Mouse (Mus musculus): ENCODE measurements around the gene Snx21.
A peak's percentile ranks its signal among the peaks of the same experiment; 100 is the strongest.
"Not testable (repeated sequence)": the region's sequence is repeated elsewhere in the genome, so short reads cannot be mapped to it uniquely, and the experiment has no call there.

Snx21 gene

DNA sequence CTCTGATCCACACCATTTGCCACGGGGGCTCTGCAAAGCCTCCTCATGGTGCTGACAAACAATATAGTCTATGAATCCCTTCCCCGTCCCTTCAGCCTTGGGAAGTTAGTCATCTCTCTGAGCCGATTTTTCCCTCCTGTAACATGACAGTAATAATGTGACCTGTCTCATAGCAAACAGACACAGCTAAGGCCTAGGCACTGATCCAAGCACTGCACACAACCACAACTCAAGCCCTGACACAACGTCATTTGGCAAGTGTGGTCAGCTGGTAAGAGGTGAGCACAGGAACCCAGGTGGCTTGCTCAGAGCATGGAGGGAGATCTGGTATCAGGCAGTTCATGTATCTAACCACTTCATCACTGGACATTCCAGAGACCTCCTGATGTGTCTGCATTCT is 10.2 kb downstream of the Snx21 start:
- no peak for DNase-seq

DNA sequence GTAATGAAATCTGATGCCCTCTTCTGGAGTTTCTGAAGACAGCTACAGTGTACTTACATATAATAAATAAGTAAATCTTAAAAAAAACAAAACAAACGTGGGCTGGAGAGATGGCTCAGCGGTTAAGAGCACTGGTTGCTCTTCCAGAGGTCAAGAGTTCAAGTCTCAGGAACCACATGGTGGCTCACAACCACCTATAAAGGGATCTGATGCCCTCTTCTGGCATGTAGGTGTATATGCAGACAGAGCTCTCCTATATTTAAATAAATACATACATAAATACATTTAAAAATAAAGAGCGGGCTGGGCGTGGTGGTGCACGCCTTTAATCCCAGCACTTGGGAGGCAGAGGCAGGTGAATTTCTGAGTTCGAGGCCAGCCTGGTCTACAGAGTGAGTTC is 12.9 kb downstream of the Snx21 start:
- DNase-seq: not testable (repeated sequence)

- no peak for DNase-seq
These were observed 14.8 kb downstream of the Snx21 start for GRCm38 (mm10) chr2:164800252-164801004.

DNA sequence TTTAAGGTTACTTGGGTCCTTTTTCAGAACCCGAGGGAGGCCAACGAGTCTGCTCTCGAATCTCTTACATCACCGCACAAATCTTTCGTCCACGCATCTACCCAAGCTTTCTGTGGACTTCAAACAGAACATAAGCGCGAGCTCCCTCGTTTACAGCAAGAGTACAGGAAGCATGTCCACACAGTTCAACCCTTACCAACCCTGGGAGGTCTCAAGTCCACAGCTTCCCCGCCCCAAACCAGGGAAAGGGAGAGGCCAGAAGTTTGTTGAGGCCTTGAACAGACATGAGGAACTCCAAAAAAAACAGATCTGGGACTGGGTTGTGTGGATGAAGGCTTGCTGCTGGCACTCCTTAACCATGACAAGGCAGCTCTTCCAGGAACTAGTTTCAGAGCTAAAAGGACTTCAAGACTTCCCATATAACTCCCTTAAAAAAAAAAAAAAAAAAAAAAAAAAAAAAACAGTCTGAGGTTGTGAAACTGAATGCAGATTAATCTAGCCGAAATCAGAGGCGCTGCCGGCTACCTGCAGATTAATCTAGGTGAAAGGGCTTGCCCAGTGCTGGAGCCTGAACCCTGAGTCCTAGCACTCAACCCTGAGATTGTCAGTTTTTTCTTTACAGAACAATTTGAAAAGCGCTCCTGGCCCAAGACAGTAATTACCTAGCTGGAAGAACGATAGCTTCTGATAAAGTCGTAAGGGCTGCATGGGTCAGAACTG is 17.7 kb downstream of the Snx21 start:
- DNase-seq: no peak

DNA sequence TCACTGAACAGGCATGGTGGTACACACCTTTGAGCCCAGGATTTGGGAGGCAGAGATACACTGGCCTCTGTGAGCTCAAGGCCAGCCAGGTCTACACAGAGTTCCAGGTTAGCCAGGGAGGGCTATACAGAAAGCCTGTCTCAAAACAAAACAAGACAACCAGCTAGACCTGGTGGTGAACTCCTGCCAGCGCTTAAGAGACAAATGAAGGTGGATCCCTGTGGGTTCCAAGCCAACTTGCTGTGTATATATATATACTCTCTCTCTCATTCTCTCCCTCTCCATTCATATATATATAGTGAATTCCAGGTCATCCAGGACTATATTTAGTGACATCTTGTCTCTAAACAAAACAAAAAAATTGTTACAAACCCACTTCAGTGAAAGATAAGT is 18.3 kb downstream of the Snx21 start:
- no peak for DNase-seq

DNA sequence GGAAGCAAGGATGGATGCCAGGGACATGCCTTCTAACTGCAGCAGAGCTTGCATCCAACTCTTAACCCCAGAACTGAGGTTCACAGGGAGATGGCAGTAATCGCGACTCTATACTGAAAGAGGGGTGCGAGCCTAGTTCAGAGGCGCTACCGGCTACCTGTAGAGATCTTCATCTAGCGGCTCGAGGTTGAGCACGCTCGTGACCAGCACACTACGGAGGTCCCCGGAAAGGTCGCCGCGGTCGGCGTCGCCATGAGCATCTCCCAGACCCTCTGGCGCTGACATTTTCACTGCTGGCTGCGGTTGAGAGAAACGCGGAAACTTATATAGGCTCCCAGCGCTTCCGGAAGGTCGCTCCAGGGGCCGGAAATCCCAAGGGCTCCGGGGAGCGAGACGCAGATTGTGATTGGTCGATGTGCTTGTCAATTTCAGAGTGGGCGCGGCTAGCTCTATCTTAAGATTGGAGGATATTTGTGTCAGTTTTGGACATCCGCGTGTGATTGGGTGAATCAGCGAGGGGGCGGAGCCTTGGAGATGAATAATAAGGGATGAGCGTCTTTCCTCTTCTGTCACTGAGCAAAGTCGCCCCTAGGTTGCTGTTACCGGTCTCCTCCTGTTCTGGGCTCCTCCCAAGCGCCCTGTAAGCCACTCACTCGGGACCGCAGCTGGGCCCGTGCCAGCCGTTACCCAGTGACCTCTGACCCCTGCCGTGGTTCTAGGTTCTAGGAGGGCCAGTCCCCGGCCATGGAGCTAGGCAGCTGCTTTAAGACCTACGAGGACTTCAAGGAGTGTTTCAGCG is 19.1 kb downstream of the Snx21 start, which contains the start of the genes Acot8 and Zswim3:
Gene Acot8 (minus strand): TSS at position 350 of the 799 bp plus-strand sequence.
Gene Zswim3 (plus strand): TSS at position 566 of the 799 bp plus-strand sequence.
- DNase-seq: peak; percentile 97 to 98

DNA sequence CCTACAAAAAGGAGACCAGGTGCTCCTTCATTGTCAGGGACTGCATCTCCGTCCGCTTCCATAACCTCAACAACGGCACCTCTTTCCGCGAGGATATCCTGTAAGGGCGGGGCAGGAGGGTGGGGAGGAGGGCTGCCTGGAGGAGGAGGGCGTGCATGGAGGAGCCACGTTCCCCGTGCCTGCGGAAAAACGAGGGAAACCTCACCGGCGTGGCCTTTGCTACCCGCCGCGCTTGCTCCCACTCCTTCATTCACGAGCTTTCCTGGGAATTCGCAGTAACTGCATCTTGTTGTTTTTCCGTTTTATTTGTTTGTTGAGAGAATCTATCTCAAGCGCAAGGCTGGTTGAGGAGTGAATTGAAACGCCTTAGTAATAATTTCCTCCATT is 19.7 kb downstream of the Snx21 start:
- peak in 1 of 2 experiments; percentile 53 for DNase-seq

DNA sequence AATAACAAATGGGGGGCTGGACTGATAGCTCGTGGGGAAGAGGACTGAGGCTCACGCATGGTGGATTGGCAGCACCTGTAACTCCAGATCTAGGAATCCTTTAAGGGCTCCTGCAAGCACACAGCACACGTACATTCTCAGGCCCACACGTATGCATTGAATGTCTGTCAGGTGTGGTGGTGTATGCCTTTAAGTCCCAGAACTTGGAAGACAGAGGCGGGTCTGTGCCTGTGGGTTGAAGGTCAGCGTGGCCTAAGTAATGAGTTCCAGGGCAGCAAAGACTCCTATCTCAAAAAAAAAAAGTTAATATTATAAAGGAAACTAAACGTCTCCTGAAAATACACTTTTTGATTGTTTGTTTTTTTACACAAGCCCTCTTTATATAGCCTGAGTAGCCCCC is 21.0 kb downstream of the Snx21 start:
- DNase-seq: no peak

- no peak for DNase-seq
These were observed 27.9 kb downstream of the Snx21 start for GRCm38 (mm10) chr2:164813557-164813956.

DNA sequence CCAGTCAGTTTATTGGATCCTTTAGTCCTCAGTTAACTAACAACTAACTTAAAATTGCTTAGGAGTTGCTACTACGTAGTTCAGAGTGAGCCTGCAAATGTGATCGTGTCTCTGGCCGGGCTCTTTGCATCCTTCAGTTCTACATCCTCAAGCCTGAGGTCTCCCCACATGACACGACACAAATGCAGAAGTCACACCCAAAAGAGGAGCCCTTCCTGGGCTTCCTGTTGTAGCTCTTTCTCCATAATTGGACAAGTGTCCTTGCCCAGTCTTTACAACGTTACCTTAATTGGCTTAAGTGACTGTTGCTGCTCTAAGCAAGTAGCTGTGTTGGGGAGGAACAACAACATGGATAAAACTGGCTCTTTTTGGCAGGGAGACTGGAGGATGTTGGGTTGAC is 29.7 kb downstream of the Snx21 start:
- no peak for DNase-seq

DNA sequence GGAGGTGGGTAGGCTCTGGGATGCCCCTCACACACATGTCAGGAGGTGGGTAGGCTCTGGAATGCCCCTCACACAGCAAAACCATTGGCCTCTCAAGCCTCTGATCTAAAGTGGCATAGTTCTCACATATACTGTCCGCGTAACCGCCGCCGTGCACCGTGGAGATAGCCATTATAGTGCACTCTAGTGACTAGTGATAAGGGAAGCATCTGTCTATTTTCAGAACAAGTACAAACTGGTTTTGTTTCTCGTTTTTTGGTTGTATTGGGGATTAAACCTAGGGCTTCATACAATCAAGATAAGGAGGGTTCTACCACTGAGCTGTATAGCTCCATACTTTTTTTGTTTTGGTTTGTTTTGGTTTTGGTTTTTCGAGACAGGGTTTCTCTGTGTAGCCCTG is 30.2 kb downstream of the Snx21 start:
- DNase-seq: no peak

DNA sequence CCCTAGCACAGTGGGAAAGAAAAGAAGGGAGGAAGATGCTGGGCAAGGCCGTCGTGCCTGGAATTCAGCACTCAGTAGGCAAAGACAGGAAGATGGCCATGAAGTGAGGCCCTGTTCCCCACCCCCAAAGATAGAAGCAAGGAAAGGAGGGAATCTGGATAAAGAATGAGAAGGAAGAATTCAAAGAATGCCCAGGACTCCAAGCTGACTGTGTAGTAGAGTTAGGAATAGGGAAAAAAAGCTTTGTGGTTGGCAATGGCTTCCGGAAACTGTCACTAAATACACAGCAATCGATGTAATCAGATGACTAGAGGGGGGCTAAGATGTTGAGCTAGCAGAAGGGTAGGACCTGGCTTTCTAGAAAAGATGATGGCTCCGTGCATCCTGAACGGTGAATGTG is 31.6 kb downstream of the Snx21 start:
- DNase-seq: no peak

DNA sequence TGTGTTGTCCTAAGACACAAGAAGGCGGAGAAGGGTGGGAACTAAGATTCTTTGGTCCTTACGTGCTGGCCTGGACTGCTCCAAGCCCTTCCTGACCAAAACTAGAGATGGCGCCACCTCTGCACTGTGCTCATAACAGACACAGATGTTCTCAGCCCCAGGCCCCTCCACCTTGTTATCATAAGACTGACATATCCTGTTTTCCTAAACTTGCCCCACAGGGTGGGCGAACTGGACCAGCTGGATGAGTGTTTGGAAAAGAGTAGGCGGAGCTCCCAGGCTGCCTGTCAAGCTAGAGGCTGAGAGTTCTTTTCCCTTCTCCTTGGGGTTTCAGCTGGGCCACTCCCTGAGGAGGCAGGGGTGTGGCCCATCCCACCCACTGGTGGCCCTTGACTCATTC is 32.1 kb downstream of the Snx21 start:
- no peak for DNase-seq

- peak in 1 of 2 experiments; percentile 34 for DNase-seq
These were observed 35.4 kb downstream of the Snx21 start for GRCm38 (mm10) chr2:164821060-164821459.

DNA sequence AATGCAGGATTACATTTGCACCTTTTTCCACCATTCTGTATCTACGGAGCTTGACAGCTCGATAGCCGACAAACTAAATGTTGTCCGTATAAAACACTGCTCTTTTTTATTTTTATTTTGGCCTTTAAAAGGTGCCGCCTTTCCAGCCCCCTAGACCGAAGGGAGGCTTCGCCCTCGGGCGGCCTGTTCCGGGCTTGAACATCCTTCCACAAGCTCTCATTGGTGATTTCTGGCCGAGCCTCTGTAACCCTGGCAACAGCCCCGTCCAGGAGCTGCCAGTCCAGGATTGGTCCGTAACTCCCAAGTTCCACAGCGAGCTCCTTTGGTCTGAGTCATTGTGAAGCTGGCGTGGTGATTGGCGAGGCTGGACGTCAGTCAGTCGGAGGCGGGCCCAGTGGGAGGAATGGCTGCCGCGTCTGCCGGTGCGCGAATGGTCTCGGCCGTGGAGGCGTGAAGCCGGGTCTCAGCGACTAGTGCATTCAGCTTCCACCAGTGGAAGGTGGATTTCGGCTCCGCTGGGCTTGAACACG is 37.1 kb downstream of the Snx21 start, which contains the start of gene Zswim1:
Gene Zswim1 (plus strand): TSS at position 51 of the 530 bp plus-strand sequence.
- DNase-seq: peak; percentile 100

GRCm38 (mm10) chr2:164823181-164823585 is 37.6 kb downstream of the Snx21 start:
- peak in 1 of 2 experiments; percentile 45 for DNase-seq

DNA sequence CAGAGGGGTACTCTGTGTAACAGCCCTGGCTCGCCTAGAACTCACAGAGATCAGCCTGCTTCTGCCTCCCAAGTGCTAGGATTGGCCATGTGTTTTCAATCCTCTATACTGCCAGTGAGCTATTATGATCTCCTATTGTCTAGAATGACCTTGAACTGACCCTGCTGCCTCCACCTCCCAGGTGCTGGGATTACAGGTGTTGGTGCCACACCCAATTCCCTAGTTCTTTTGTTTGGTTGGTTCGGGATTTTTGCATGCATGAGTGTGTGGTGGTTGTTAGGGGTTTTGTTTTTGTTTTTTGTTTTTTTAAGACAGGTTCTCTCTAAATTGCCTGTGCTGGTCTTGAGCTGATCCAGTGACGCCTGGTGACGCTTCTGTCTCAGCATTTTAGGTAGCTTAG is 38.3 kb downstream of the Snx21 start:
- no peak for DNase-seq

- no peak for DNase-seq
These were observed 39.9 kb downstream of the Snx21 start for GRCm38 (mm10) chr2:164825521-164825920.

GRCm38 (mm10) chr2:164827146-164827850 is 41.7 kb downstream of the Snx21 start:
- no peak for DNase-seq

- DNase-seq: no peak
These were observed 42.8 kb downstream of the Snx21 start, which contains the start of gene Spata25 for GRCm38 (mm10) chr2:164828437-164828836. Gene Spata25 (minus strand): TSS chr2:164828537.

DNA sequence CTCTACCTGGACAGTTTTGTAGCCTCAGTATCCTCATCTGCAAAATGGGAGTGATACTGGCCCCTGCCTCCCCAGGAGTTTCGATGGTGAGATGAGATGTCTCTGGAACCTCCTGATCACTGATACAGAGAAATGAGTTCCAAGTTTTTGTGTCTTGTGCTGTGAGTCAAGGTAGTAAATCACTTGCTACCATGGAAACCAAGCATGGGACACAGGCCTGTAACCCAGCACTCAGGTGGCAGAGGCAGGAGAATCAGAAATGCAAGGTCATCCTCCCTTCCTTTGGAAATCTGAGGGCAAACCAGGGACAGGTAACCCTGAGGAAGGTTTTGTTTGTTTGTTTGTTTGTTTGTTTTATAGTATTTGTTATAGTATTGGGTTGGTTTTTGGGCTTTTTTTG is 43.5 kb downstream of the Snx21 start:
- no peak for DNase-seq

DNA sequence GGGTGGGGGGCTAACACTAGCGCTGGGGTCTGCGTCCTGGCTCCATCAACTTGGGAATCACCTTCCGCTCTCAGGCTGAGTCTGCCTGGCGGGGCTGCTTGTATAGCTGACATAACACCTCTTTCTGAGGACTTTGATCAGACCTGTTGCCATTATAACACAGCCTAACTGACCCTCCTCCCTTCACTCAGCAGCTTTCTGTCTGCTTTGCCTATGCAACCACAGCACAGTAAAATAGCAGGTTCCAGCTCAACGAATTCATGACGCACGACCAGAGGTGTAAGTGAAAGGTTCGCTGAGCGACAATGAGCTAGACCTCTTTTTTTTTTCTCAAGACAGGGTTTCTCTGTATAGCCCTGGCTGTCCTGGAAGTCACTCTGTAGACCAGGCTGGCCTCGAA is 45.4 kb downstream of the Snx21 start:
- no peak for DNase-seq
